Comparison of ENCODE assay signal across 23 mouse cellular contexts in the genomic region with DNA sequence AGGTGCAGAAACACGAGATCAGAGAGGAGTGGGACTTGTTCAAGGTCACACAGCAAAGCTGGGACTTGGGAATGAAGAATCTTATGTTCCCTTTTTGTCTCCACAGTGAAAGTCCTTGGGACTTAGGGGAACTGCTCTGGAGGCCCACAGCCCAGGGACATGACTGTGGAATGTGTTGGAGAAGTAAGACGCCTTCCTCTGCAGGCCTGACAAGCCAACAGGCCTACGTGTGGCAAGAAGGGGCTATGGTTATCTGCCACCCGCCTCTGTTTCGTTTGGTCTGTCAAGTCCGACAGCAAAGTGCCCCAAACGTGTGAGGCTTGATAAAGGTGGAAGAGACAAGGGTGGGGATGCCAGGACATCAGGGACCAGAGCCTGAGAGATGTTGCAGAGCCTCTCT. TPM values are rescaled to one million over a fixed set of nuclear protein-coding genes. Genes with fewer than 3 reads are reported as not detected.
DNase-seq lines count a peak whose midpoint lies in the region; ATAC-seq and TF ChIP-seq lines count a peak whose summit lies in the region.
"Had no signal": no experiment of that assay in that cellular context is flagged by ENCODE, and none has a peak within 500 bp of the region (broad histone marks: within the 10 kb centered on the region; RNA-seq: fewer than 3 reads in every experiment).

No protein-coding gene starts in this region.

- no peak overlapping the region for H3K9ac ChIP-seq in heart, embryonic 11.5 days (ENCODE audit: low read depth, low read length)
- no peak overlapping the region for H3K9ac ChIP-seq in heart, embryonic 13.5 days
- peak overlapping the region; percentile 6 for H3K9ac ChIP-seq in MEL (ENCODE audit: control insufficient read depth, low read depth, low read length, poor library complexity, severe bottlenecking)
- H3K9ac ChIP-seq: embryonic facial prominence, embryonic 12.5 days; forebrain, embryonic 13.5 days; forebrain, embryonic 15.5 days had no signal

- TF ChIP-seq RAD21 in MEL (IDR thresholded peaks at IDR 0.05; ENCODE audit: low read depth, low read length), result no peak

- no peak overlapping the region for H3K4me3 ChIP-seq in heart, embryonic 11.5 days (ENCODE audit: low read depth, low read length)
- H3K4me3 ChIP-seq in heart, embryonic 13.5 days, result no peak overlapping the region
- peak overlapping the region; percentile 5 to 53 for H3K4me3 ChIP-seq in MEL (ENCODE audit: control insufficient read depth in 1 of 2, insufficient read depth in 1 of 2, low read depth in 2 of 2, low read length in 2 of 2)
- no peak overlapping the region for H3K4me3 ChIP-seq in left cerebral cortex, adult 2 months
- H3K4me3 ChIP-seq: embryonic facial prominence, embryonic 10.5 days; embryonic facial prominence, embryonic 12.5 days; forebrain, embryonic 13.5 days; forebrain, embryonic 15.5 days had no signal

- no peak overlapping the region for H3K27ac ChIP-seq in heart, embryonic 11.5 days (ENCODE audit: low read depth, low read length)
- H3K27ac ChIP-seq in heart, embryonic 13.5 days (replicated peaks), result 0 out of 2 replicates have a peak overlapping the region, but pooled peaks have one; percentile 21
- H3K27ac ChIP-seq in MEL (ENCODE audit: control insufficient read depth, low read depth, low read length), result peak overlapping the region; percentile 5; the same call in 1 of the 2 replicates
- H3K27ac ChIP-seq in left cerebral cortex, adult 2 months, result no peak overlapping the region
- H3K27ac ChIP-seq: embryonic facial prominence, embryonic 10.5 days; embryonic facial prominence, embryonic 12.5 days; forebrain, embryonic 13.5 days; forebrain, embryonic 15.5 days had no signal

- H3K79me2 ChIP-seq in MEL (ENCODE audit: control insufficient read depth, insufficient read depth, low read length, poor library complexity), result no peaks in the 10 kb centered on the region

- H3K9me3 ChIP-seq in heart, embryonic 11.5 days (replicated peaks; ENCODE audit: control insufficient read depth, low read length), result no peaks in the 10 kb centered on the region
- no peaks in the 10 kb centered on the region for H3K9me3 ChIP-seq in heart, embryonic 13.5 days
- H3K9me3 ChIP-seq in MEL (replicated peaks; ENCODE audit: insufficient read depth, low read length), result no peaks in the 10 kb centered on the region
- H3K9me3 ChIP-seq: embryonic facial prominence, embryonic 10.5 days; embryonic facial prominence, embryonic 12.5 days; forebrain, embryonic 13.5 days; forebrain, embryonic 15.5 days had no signal

- no peaks in the 10 kb centered on the region for H3K36me3 ChIP-seq in heart, embryonic 11.5 days (ENCODE audit: control insufficient read depth, insufficient read depth, low read length)
- no peaks in the 10 kb centered on the region for H3K36me3 ChIP-seq in heart, embryonic 13.5 days
- H3K36me3 ChIP-seq in MEL (ENCODE audit: control insufficient read depth in 1 of 2, insufficient read depth in 2 of 2, low read length in 2 of 2), result no peaks in the 10 kb centered on the region
- H3K36me3 ChIP-seq: embryonic facial prominence, embryonic 10.5 days; embryonic facial prominence, embryonic 12.5 days; forebrain, embryonic 15.5 days had no signal

- DNase-seq in heart, adult 18-20 months, result no peak
- DNase-seq in heart, postnatal 36 days, result no peak
- peak; percentile 61 for DNase-seq in MEL (ENCODE audit: low read depth, low spot score)
- DNase-seq in left cerebral cortex, adult 2 months (ENCODE audit: extremely low spot score in 1 of 2, low spot score in 2 of 2), result no peak
- DNase-seq: adrenal gland, adult 8-10 months; adrenal gland, postnatal 14 days; adrenal gland, postnatal 36 days; cerebellum, adult 11-12 months; cerebellum, adult 2 months; cerebellum, adult 9-10 months; cerebellum, postnatal 10 days; cerebellum, postnatal 25 days had no signal

- H3K4me1 ChIP-seq in heart, embryonic 11.5 days (ENCODE audit: control insufficient read depth, insufficient read depth, low read length), result no peaks in the 10 kb centered on the region; the same call in 1 of the 2 replicates
- H3K4me1 ChIP-seq in heart, embryonic 13.5 days, result peaks cover 11% of the 10 kb centered on the region
- H3K4me1 ChIP-seq in MEL (ENCODE audit: control insufficient read depth in 1 of 2, insufficient read depth in 2 of 2, low read length in 2 of 2), result peaks cover 0 to 9% of the 10 kb centered on the region in 2 experiments; a peak in 3 of 4 replicates
- H3K4me1 ChIP-seq: embryonic facial prominence, embryonic 12.5 days; forebrain, embryonic 13.5 days; forebrain, embryonic 15.5 days had no signal

- no peak overlapping the region for H3K4me2 ChIP-seq in heart, embryonic 11.5 days
- H3K4me2 ChIP-seq in heart, embryonic 13.5 days, result no peak overlapping the region
- H3K4me2 ChIP-seq: embryonic facial prominence, embryonic 12.5 days; forebrain, embryonic 13.5 days; forebrain, embryonic 15.5 days had no signal

- TF ChIP-seq POLR2A in MEL (IDR thresholded peaks at IDR 0.05; ENCODE audit: control insufficient read depth in 1 of 2, insufficient read depth in 1 of 2, low read depth in 1 of 2, low read length in 2 of 2, poor library complexity in 1 of 2), result no peak

- H3K27me3 ChIP-seq in heart, embryonic 11.5 days (ENCODE audit: control insufficient read depth, insufficient read depth, low read length), result no peaks in the 10 kb centered on the region; the same call in 1 of the 2 replicates
- H3K27me3 ChIP-seq in heart, embryonic 13.5 days (replicated peaks), result peaks cover 30% of the 10 kb centered on the region
- H3K27me3 ChIP-seq in MEL (ENCODE audit: control insufficient read depth in 1 of 2, insufficient read depth in 2 of 2, low read length in 2 of 2), result peaks cover 3 to 6% of the 10 kb centered on the region in 2 experiments
- H3K27me3 ChIP-seq: Patski had no signal

- 16% methylated on average over 7 of the region's 7 CpGs for WGBS in heart, embryonic 11.5 days (ENCODE audit: insufficient replicate concordance)
- 31% methylated on average over 7 of the region's 7 CpGs for WGBS in heart, embryonic 13.5 days

- no peak for TF ChIP-seq EP300 in MEL (IDR thresholded peaks at IDR 0.05; ENCODE audit: low read depth in 1 of 2, low read length in 2 of 2)

- peak; percentile 44; the same call in 1 of the 2 replicates for ATAC-seq in heart, embryonic 11.5 days (replicated peaks; ENCODE audit: insufficient number of reproducible peaks, low FRiP score, low TSS enrichment)
- no peak for ATAC-seq in heart, embryonic 13.5 days (ENCODE audit: extremely low read depth, insufficient number of reproducible peaks, low FRiP score, low TSS enrichment)
- ATAC-seq: activated CD4-positive, CD25-positive, alpha-beta regulatory T cell, adult 4 months; forebrain, embryonic 13.5 days; forebrain, embryonic 15.5 days; Patski had no signal

- intact Hi-C loops in heart, postnatal 36 days (cut with DNase I), result no loop called here
- intact Hi-C loops in left cerebral cortex, adult 2 months (cut with DNase I), result no loop called here

- no peak for TF ChIP-seq CTCF in MEL (IDR thresholded peaks at IDR 0.05 in 2 of 3, conservative IDR thresholded peaks at IDR 0.05 in 1 of 3; ENCODE audit: control insufficient read depth in 1 of 3, insufficient read depth in 1 of 3, low read depth in 2 of 3, low read length in 3 of 3, poor library complexity in 1 of 3, severe bottlenecking in 1 of 3)
- no peak for TF ChIP-seq CTCF in left cerebral cortex, adult 2 months (IDR thresholded peaks at IDR 0.05)

TF ChIP-seq in MEL, 35 proteins besides CTCF, POLR2A, EP300 and RAD21:
- TF ChIP-seq MAZ (IDR thresholded peaks at IDR 0.05; ENCODE audit: low read depth, low read length) (no peak), NRF1 (IDR thresholded peaks at IDR 0.05; ENCODE audit: insufficient read depth, low read depth, low read length, poor library complexity, severe bottlenecking) (no peak), HCFC1 (IDR thresholded peaks at IDR 0.05; ENCODE audit: low read depth, low read length) (no peak)

RNA-seq across cellular contexts. Expression of a gene that starts 14.8 kb away (rescaled TPM):
- polyA plus RNA-seq in heart, embryonic 11.5 days (2014; fragmentation: Nextera tagmentation; extraction: Ambion mirVana), result 58.1 and 61.9 TPM in 2 replicates
- total RNA-seq in heart, adult 18-20 months (2021), result not detected
- polyA plus RNA-seq in heart, embryonic 13.5 days (2015; fragmentation: Nextera tagmentation; extraction: Ambion mirVana), result 19.7 and 24.3 TPM in 2 replicates
- not detected for total RNA-seq in heart, postnatal 36 days (2021)
- not detected in 2 replicates for total RNA-seq in MEL (2012; rRNA removed)
- polyA plus RNA-seq in MEL (2012; ENCODE audit: insufficient read depth in 1 of 2, insufficient read length in 2 of 2, low read depth in 1 of 2, low replicate concordance in 2 of 2, missing spikeins in 1 of 2), result not detected
- not detected for total RNA-seq in left cerebral cortex, adult 2 months (2021)
- polyA plus RNA-seq: activated CD4-positive, CD25-positive, alpha-beta regulatory T cell, adult 4 months; C2C12; cerebellum, adult 2 months; cortical plate, adult 2 months; forebrain, embryonic 11.5 days; forebrain, embryonic 13.5 days; forebrain, embryonic 15.5 days; Patski had no signal

RNA-seq across cellular contexts. Expression of a gene that starts 46.0 kb away (rescaled TPM):
- polyA plus RNA-seq in heart, embryonic 11.5 days (2014; fragmentation: Nextera tagmentation; extraction: Ambion mirVana), result 10.7 and 10.8 TPM in 2 replicates
- total RNA-seq in heart, adult 18-20 months (2021), result 10 to 100 TPM; 48.5 to 51.8 TPM
- polyA plus RNA-seq in heart, embryonic 13.5 days (2015; fragmentation: Nextera tagmentation; extraction: Ambion mirVana), result 6.9 and 7.1 TPM in 2 replicates
- 10 to 100 TPM; 43.8 to 46.4 TPM for total RNA-seq in heart, postnatal 36 days (2021)
- 40.2 and 40.6 TPM in 2 replicates for total RNA-seq in MEL (2012; rRNA removed)
- 10 to 100 TPM in 1 of 2 experiments, not detected in 1; 52.5 TPM for polyA plus RNA-seq in MEL (2012; ENCODE audit: insufficient read depth in 1 of 2, insufficient read length in 2 of 2, low read depth in 1 of 2, low replicate concordance in 2 of 2, missing spikeins in 1 of 2)
- 10 to 100 TPM; 47.0 to 49.8 TPM for total RNA-seq in left cerebral cortex, adult 2 months (2021)

Comparison
In these comparisons a context has a peak if more than half of its experiments do, and no peak if none do; other contexts are left out.
1. H3K27ac ChIP-seq: peak in heart, embryonic 13.5 days (single experiment) and MEL (single experiment); none in heart, embryonic 11.5 days (single experiment) and left cerebral cortex, adult 2 months (single experiment).
2. H3K4me3 ChIP-seq: peak in MEL (2 of 2); none in heart, embryonic 11.5 days (single experiment), heart, embryonic 13.5 days (single experiment) and left cerebral cortex, adult 2 months (single experiment).